Mouse (Mus musculus) adrenal gland (tissue): ENCODE results near the gene Scml4.

Source experiments
- intact Hi-C: fragments of 180-260 bp; cut with DNase I; formaldehyde crosslinking; loops from one replicate; pipeline ENCODE4 v1.15.1; 2025

The Scml4 gene

GRCm38 (mm10) chr10:42945316-42945715, 85.1 kb downstream of the Scml4 start:
- intact Hi-C loops: no loop called here

GRCm38 (mm10) chr10:42947336-42947735, 87.2 kb downstream of the Scml4 start:
- intact Hi-C loops: no loop called here

- intact Hi-C loops: no loop called here
These were observed 90.1 kb downstream of the Scml4 start for GRCm38 (mm10) chr10:42950252-42950751.

- intact Hi-C loops: no loop called here
These were observed 91.2 kb downstream of the Scml4 start for GRCm38 (mm10) chr10:42951078-42952045.

GRCm38 (mm10) chr10:42952046-42952420, 91.9 kb downstream of the Scml4 start:
- intact Hi-C loops: no loop called here

GRCm38 (mm10) chr10:42953601-42954000, 93.4 kb downstream of the Scml4 start:
- intact Hi-C loops: no loop called here

GRCm38 (mm10) chr10:42955205-42955604, 95.0 kb downstream of the Scml4 start:
- intact Hi-C loops: no loop called here

GRCm38 (mm10) chr10:42957881-42958651, 97.9 kb downstream of the Scml4 start:
- intact Hi-C loops: loop anchor here (2.0 kb wide), 1 partner anchor 29 kb away; no protein-coding TSS in a partner anchor

GRCm38 (mm10) chr10:42958686-42959085, 98.5 kb downstream of the Scml4 start:
- intact Hi-C loops: loop anchor here (2.0 kb wide), 1 partner anchor 28 kb away; no protein-coding TSS in a partner anchor

- intact Hi-C loops: no loop called here
These were observed 101.6 kb downstream of the Scml4 start for GRCm38 (mm10) chr10:42961771-42962170.

- intact Hi-C loops: no loop called here
These were observed 102.0 kb downstream of the Scml4 start for GRCm38 (mm10) chr10:42962181-42962601.

GRCm38 (mm10) chr10:42962655-42963054, 102.5 kb downstream of the Scml4 start:
- intact Hi-C loops: no loop called here

- intact Hi-C loops: no loop called here
These were observed 102.9 kb downstream of the Scml4 start for GRCm38 (mm10) chr10:42963061-42963460.

- intact Hi-C loops: no loop called here
These were observed 108.2 kb downstream of the Scml4 start for GRCm38 (mm10) chr10:42968332-42968731.

- intact Hi-C loops: no loop called here
These were observed 112.5 kb downstream of the Scml4 start for GRCm38 (mm10) chr10:42972504-42973172.

GRCm38 (mm10) chr10:42973537-42973936, 113.4 kb downstream of the Scml4 start:
- intact Hi-C loops: no loop called here

- intact Hi-C loops: no loop called here
These were observed 116.4 kb downstream of the Scml4 start for GRCm38 (mm10) chr10:42976577-42976976.

- intact Hi-C loops: no loop called here
These were observed 118.2 kb downstream of the Scml4 start for GRCm38 (mm10) chr10:42978346-42978745.

GRCm38 (mm10) chr10:42980999-42981757, 121.0 kb downstream of the Scml4 start:
- intact Hi-C loops: no loop called here

- intact Hi-C loops: loop anchor here (5.0 kb wide), 1 partner anchor 143 kb away; no protein-coding TSS in a partner anchor
These were observed 124.7 kb downstream of the Scml4 start for GRCm38 (mm10) chr10:42984886-42985285.
